Mouse (Mus musculus): Measurements from ENCODE around the gene Zswim4.
A peak's percentile ranks its signal among the peaks of the same experiment; 100 is the strongest.

GRCm38 (mm10) chr8:84190191-84190867 is 46.5 kb downstream of the Zswim4 start:
- TF ChIP-seq ZC3H11A (IDR thresholded peaks at IDR 0.05; ENCODE audit: borderline replicate concordance, low read depth, low read length), result no peak
- peak; percentile 56; the same call in 1 of the 2 replicates for TF ChIP-seq ZNF384 (IDR thresholded peaks at IDR 0.05; ENCODE audit: low read depth, low read length)
- no peak for TF ChIP-seq MAFK (IDR thresholded peaks at IDR 0.05; ENCODE audit: insufficient read depth, low read depth, low read length)
- TF ChIP-seq HCFC1 (IDR thresholded peaks at IDR 0.05; ENCODE audit: borderline replicate concordance, insufficient read depth, low read length), result no peak

Data from ES-E14 (cell line).